Mouse (Mus musculus): ENCODE data around the gene Dhrs9.
"Not testable (repeated sequence)": the region's sequence is repeated elsewhere in the genome, so short reads cannot be mapped to it uniquely, and the experiment has no call there.

The Dhrs9 gene

DNA sequence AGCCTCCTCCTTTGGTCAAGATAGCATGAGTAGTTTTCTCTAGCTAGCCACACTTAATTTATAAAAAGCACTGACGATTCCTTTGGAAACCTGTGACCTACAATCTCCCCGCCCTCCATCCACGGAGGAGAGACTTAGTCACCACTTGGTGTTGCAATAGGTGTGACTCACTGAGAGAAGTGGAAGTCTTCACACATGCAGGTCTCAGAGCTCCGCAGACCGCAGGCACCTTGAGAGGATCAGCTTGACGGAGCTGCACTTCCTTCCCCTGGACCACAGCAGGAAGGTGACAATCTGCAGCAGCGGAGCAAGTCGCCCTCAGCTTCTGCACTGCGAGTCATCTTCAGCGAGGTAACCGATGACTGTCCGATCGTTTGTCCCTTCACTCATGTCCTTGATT, at the start of gene Dhrs9:
Gene Dhrs9 (plus strand): TSS at position 165 of the 400 bp plus-strand sequence.
- DNase-seq (ENCODE audit: low spot score): no peak

DNA sequence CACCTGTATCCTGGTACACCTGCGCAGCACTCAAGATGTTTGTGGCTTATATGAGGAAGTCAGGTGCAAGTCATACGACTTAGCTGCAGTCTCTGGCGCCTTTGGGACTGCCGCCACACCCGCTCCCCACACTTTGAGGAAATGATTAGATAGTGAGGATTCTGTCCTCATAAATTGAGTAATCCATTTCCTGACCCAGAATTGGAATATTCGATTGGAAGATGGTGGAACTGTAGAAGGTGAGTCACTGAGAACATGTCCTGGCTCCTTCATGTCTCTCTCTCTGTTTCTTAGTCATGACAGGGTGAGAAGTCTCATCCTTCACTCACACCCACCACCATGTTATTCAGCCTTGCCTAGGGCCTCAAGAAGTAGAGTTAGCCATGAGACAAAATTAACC, 48.7 kb upstream of the Dhrs9 start:
- DNase-seq (ENCODE audit: low spot score): not testable (repeated sequence)

- no peak for DNase-seq (ENCODE audit: low spot score)
Observed at GRCm38 (mm10) chr2:69341506-69341905, 38.7 kb upstream of the Dhrs9 start.

DNA sequence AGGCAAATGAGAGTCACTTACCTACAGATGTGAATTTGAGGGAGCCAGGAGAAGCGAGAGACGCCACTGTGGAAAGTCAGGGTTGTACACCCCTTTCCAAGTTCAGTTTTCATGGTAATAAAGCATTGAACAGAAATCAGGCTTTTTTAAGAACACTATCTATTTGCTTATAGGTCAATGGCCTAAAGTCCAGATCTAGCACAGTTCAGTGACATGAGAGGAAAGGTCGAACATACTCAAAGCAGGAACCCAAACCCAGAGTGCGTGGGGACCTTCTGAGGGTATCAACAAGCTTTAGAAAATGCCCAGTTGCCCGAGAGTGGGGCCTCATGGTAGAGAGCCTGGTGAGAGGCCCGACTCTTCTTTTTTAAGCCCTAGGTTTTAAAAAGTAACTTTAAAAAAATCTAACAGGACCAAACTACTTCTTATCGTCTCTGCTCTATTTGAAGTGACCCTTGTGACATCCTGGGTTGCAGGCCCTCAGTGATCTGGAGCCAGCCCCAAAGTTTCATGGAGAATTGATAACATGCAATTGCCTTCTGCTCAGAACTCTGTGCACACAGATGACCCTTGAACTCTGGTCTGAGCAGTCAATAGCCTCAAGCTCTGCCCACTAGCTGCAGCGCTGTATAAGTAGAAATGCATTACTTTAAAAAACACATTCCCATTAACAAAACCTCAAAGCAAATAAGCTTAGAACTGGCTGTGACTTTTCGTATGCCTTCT, 37.6 kb upstream of the Dhrs9 start, which contains the start of gene Abcb11:
Gene Abcb11 (minus strand): TSS at position 121 of the 726 bp plus-strand sequence.
- DNase-seq (ENCODE audit: low spot score): no peak

DNA sequence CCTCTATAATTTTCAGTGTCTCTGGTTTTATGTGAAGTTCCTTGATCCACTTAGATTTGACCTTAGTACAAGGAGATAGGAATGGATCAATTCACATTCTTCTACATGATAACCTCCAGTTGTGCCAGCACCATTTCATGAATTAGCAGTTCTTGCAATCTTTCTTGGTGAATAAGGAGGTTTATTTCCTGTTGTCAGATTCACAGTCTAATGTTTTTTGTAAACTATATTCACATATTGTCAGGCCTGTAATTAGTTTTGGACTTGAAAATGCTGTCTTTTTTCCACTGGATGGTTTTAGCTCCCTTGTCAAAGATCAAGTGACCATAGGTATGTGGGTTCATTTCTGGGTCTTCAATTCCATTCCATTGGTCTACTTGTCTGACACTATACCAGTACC, 24.8 kb upstream of the Dhrs9 start:
- not testable (repeated sequence) for DNase-seq (ENCODE audit: low spot score)

DNA sequence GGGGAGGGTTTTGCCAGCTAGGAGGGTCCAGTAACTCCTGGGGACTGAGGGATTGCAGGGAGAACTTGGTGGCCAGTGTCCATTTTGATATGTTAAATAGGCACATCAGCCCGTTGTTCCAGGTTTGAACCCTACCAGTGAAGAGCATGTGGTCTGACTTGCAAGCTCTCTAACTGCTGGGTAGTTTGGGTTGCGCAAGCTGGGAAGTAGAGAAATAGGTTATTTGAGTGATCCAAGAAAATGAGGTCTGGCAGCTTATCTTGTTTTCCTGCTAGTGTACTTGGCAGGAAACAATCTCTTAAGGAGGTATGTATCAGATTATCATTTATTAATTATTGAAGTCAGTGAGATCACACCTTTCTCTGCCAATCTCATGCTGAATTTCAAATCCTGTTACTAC, 15.4 kb upstream of the Dhrs9 start:
- no peak for DNase-seq (ENCODE audit: low spot score)

GRCm38 (mm10) chr2:69365275-69365674, 15.0 kb upstream of the Dhrs9 start:
- DNase-seq (ENCODE audit: low spot score): no peak

GRCm38 (mm10) chr2:69376780-69377179, 3.5 kb upstream of the Dhrs9 start:
- DNase-seq (ENCODE audit: low spot score): no peak

DNA sequence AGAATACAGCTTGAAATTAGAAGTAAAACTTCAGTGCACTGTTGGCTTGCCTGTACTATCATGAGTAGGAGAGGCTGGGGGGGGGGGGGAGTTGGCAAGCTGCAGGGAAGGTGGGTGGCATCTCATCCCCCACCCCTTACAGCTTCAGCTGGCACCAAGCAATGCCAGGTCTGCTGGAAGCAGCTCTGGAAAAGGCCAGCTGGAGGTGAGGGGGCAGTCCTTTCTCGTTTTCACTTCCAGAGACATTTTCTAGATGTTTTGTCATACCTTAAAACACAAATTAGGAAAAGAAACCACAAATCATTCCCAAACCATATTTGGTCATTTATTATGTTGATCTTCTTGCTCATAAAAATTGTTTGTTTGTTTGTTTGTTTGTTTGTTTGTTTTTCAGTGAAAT, 444 bp upstream of the Dhrs9 start:
- no peak for DNase-seq (ENCODE audit: low spot score)

DNA sequence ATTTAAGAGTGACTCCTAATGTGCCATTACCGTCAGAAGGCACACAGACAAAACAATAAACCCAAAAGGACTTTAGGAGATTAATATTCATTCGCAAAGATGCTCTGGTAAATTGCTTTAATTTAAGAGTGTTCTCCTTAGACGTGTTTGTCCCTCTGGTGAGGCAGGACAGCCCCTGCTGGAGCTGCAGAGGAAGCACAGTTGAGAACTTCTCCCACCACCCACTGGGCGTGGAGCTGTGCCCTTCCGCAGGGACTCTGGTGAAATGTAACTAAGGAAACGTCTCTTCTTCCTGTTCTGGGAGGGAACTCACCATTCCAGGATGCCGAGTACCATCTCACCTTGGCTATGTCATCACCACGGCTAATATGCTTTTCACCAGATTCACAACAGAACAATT, 1.5 kb downstream of the Dhrs9 start:
- DNase-seq (ENCODE audit: low spot score): no peak

DNA sequence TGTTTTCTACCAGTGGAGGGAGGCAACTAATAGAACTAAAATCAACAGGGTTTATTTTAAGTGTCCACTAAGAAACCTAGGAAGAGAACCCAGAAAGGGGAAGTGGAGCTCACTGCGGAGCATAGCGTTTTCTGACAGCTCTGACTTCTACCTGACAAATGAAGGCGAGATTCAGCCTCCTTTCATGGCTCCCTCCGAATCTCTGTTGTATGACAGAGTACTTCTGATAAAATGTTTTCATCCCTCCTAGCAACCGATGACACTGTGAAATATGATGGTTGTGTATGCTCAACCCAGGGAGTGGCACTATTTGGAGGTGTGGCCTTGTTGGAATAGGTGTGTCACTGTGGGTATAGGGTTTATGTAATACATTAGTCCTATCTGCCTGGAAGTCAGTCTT, 2.6 kb downstream of the Dhrs9 start:
- DNase-seq (ENCODE audit: low spot score): no peak

GRCm38 (mm10) chr2:69386118-69386871, 6.0 kb downstream of the Dhrs9 start:
- DNase-seq (ENCODE audit: low spot score): no peak

DNA sequence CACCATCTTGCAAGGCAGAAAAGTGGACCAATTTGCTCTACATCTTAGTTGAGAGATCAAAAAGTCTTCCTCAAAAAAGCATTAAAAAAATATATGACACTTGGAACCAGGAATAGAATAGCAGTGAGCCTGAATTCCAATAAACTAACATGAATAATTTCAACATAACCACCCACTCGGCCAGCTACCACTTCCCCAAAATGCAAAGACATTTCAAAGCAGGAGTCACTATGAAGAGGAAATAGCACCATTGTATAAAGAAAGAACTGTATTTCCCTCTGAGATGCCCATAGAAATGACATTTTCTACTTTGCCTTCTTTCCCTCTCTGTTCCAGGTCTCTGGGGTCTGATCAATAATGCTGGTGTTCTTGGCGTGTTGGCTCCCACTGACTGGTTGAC, 13.7 kb downstream of the Dhrs9 start:
- DNase-seq (ENCODE audit: low spot score): no peak

GRCm38 (mm10) chr2:69395597-69396248, 15.5 kb downstream of the Dhrs9 start:
- DNase-seq (ENCODE audit: low spot score): no peak

DNA sequence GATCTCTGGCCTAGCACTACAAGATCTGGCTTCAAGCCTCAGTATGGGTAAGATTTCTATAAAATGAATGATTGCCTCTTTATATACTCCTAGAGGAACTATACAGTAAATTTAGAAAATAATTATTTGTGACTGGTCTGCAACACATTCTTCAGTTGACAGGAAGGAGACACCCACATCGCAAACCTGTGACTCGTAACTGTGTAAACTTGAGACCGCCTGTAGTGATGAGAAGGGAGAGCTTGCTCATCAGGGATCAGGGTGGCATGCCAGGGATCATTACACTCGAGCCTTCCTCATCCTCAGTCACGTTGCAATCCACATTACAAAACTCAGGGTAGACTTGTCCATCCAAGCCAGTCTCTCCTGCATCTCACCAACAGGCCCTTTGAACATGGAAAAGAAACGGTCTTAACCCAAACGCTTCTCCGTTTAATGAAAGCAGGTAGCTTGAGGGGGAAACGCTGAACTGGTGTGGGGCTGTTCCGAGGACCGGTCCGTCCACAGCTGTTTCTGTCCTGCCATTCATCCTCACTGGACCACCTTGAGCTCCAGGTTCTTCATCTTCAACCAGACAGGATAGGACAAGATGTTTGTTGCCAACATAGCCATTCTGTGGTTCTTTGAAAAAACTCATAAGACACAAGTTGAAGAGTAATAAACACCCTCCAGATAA, 16.7 kb downstream of the Dhrs9 start:
- DNase-seq (ENCODE audit: low spot score): no peak

DNA sequence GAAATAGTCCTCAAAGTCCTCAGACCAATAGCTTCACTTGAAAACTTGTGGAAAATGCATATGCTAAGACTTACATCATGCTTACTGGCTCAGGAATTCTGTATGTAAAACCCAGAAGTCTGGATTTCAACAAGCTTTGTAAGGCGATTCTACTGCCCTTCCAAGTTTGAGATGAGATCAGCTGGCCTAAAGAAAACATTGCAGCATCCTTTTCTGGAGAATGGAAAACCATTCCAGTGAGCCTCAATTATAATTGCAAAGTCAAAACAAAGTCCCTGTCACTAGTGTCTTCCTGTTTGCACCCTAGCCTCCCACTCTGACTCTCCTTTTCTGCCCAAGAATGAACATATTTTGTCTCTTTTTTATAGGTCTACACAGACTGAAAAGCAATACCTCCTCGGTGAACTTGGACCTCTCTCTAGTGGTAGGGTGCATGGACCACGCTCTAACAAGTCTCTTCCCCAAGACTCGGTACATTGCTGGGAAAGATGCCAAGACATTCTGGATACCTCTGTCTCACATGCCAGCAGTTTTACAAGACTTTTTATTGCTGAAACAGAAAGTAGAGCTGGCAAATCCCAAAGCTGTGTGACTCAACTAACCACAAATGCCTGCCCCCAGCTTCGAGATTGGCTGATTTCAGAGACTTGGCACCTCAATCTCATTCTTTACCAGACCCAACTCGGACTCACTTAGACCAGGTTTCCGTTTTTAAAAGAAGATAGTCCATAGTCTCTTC, 20.8 kb downstream of the Dhrs9 start:
- no peak for DNase-seq (ENCODE audit: low spot score)

- no peak for DNase-seq (ENCODE audit: low spot score)
Observed at GRCm38 (mm10) chr2:69401891-69402290, 21.6 kb downstream of the Dhrs9 start.

DNA sequence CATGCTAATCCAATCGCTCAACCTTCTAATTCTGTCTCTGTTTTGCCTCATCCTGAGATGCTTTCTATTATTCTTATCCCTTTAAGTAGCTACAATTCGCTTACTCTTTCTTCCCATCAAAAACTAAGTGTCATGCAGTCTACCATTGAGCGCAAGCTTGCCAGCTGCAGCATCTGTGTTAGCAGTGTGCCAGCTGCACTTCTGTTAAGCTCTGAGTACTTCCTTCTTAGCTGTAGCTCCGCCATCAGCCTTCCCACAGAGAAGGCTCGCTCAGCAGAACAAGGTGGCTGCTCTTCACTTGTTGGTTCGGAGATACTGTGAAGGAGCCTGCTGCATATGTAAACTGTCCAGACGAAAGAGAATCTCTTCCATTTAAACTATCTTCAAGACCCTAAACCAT, 22.1 kb downstream of the Dhrs9 start:
- no peak for DNase-seq (ENCODE audit: low spot score)

- DNase-seq (ENCODE audit: low spot score): no peak
Observed at GRCm38 (mm10) chr2:69405692-69406091, 25.4 kb downstream of the Dhrs9 start.

- DNase-seq (ENCODE audit: low spot score): no peak
Observed at GRCm38 (mm10) chr2:69414539-69414938, 34.3 kb downstream of the Dhrs9 start.

DNA sequence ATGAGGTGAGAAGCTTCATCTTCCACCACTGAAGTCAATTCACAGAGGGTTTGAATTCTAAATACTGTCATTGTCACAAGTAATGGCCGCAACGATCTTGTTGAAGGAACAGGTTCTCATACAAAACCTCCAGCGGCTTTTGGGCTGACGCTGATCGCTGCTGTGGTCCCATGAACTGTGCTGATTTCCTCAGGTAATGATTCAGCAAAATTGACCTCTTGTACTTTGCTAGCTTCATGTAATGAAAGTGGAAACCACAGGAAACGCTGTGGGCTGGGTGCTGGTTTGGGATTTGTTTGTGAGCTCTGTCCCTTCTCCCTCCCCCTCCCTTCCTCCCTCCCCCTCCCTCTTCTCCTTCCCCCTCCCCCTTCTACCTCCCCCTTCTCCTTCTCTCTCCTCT, 34.8 kb downstream of the Dhrs9 start:
- DNase-seq (ENCODE audit: low spot score): no peak

Data from layer of hippocampus, adult 9-10 months (tissue).